Mouse (Mus musculus): ENCODE results near the gene Msl3. TPM values are rescaled to one million over a fixed set of nuclear protein-coding genes. Genes with fewer than 3 reads are reported as not detected.

Msl3 gene
- 3.6 and 4.2 TPM in 2 replicates for polyA plus RNA-seq (2012; rRNA removed)

GRCm38 (mm10) chrX:168673525-168674406 lies at the start of gene Msl3:
TSS of gene Msl3 (minus strand) at chrX:168673898.

Other genes with a start within 250 kb of the Msl3 start
- 0.01 and 0.02 TPM in 2 replicates for gene Frmpd4, start 96.7 kb downstream of the Msl3 start, polyA plus RNA-seq (2012; rRNA removed)
- 0.74 and 0.87 TPM in 2 replicates for gene Arhgap6, start 121.2 kb upstream of the Msl3 start, polyA plus RNA-seq (2012; rRNA removed)